Mouse (Mus musculus) heart, adult 11 months (tissue): ENCODE data around the gene Fam222b.
A peak's percentile ranks its signal among the peaks of the same experiment; 100 is the strongest.

ENCODE experiments used
- DNase-seq: peaks from one replicate; pipeline ENCODE4 v3.0.0; 2022

Gene Fam222b

GRCm38 (mm10) chr11:78165761-78166109, 71.3 kb downstream of the Fam222b start:
- no peak for DNase-seq

- DNase-seq = peak; percentile 85
These were observed 71.7 kb downstream of the Fam222b start for GRCm38 (mm10) chr11:78166161-78166560.

GRCm38 (mm10) chr11:78166640-78167039, 72.2 kb downstream of the Fam222b start:
- DNase-seq = no peak

- DNase-seq = peak; percentile 88
These were observed 72.9 kb downstream of the Fam222b start for GRCm38 (mm10) chr11:78167257-78167959.

GRCm38 (mm10) chr11:78168541-78169468, 74.3 kb downstream of the Fam222b start:
- no peak for DNase-seq

- DNase-seq = peak; percentile 87
These were observed 75.8 kb downstream of the Fam222b start for GRCm38 (mm10) chr11:78170306-78170705.

- DNase-seq = no peak
These were observed 76.9 kb downstream of the Fam222b start for GRCm38 (mm10) chr11:78171328-78171727.

GRCm38 (mm10) chr11:78172034-78172747, 77.7 kb downstream of the Fam222b start:
- DNase-seq = peak; percentile 87

GRCm38 (mm10) chr11:78172748-78173383, 78.4 kb downstream of the Fam222b start:
- DNase-seq = peak; percentile 91

GRCm38 (mm10) chr11:78174506-78174905, 80.0 kb downstream of the Fam222b start:
- DNase-seq = no peak

- no peak for DNase-seq
These were observed 81.4 kb downstream of the Fam222b start for GRCm38 (mm10) chr11:78175771-78176401.

- peak; percentile 99 for DNase-seq
These were observed 82.0 kb downstream of the Fam222b start, which contains the start of the genes Nek8 and Tlcd1 for GRCm38 (mm10) chr11:78176402-78176862. TSS of gene Nek8 (minus strand) at chr11:78176675. TSS of gene Tlcd1 (plus strand) at chr11:78176711.

GRCm38 (mm10) chr11:78176905-78177331, 82.5 kb downstream of the Fam222b start:
- DNase-seq = peak; percentile 93

GRCm38 (mm10) chr11:78177437-78177836, 83.0 kb downstream of the Fam222b start:
- DNase-seq = peak; percentile 96

GRCm38 (mm10) chr11:78177903-78178858, 83.7 kb downstream of the Fam222b start:
- peak; percentile 99 for DNase-seq

GRCm38 (mm10) chr11:78178859-78179437, 84.5 kb downstream of the Fam222b start:
- peak; percentile 97 for DNase-seq

GRCm38 (mm10) chr11:78179438-78179999, 85.1 kb downstream of the Fam222b start:
- no peak for DNase-seq

- peak; percentile 87 for DNase-seq
These were observed 85.8 kb downstream of the Fam222b start for GRCm38 (mm10) chr11:78180081-78180761.

- peak; percentile 89 for DNase-seq
These were observed 87.4 kb downstream of the Fam222b start for GRCm38 (mm10) chr11:78181830-78182357.
